Mouse (Mus musculus) midbrain, postnatal 0 days (tissue): Measurements from ENCODE around the gene Wdsub1. TPM values are rescaled to one million over a fixed set of nuclear protein-coding genes. Genes with fewer than 3 reads are reported as not detected.

ENCODE experiments used
- ATAC-seq: fragments of 200-750 bp; cut with Nextera tagmentation; 2 replicates; pipeline ENCODE4 v1.8.0; 2017; ENCODE audit warnings: moderate number of reproducible peaks, mild to moderate bottlenecking, moderate TSS enrichment, moderate library complexity; ENCODE audit not compliant: low FRiP score
- DNase-seq: peaks from one replicate; pipeline ENCODE4 v3.0.0-alpha.2; 2015; ENCODE audit warnings: low spot score
- H3K27ac ChIP-seq: fragments of 300-500 bp; sonication (generic); 2 replicates; pipeline ENCODE4 v1.5.1; 2014; ENCODE audit warnings: low read depth, mild to moderate bottlenecking, low read length, mixed read lengths
- H3K27me3 ChIP-seq: fragments of 300-500 bp; sonication (generic); 2 replicates; pipeline ENCODE4 v1.6.1; 2014; ENCODE audit warnings: low read length, control low read depth, mixed read lengths; ENCODE audit not compliant: insufficient read depth
- H3K36me3 ChIP-seq: fragments of 300-500 bp; sonication (generic); 2 replicates; pipeline ENCODE4 v1.6.1; 2014; ENCODE audit warnings: low read length, control low read depth, mixed read lengths; ENCODE audit not compliant: insufficient read depth
- H3K4me1 ChIP-seq: fragments of 300-500 bp; sonication (generic); 2 replicates; pipeline ENCODE4 v1.6.1; 2014; ENCODE audit warnings: mild to moderate bottlenecking, control low read depth, antibody characterized with exemption, low read length, mixed read lengths; ENCODE audit not compliant: insufficient read depth
- H3K4me2 ChIP-seq: fragments of 300-500 bp; sonication (generic); 2 replicates; pipeline ENCODE4 v1.6.1; 2014; ENCODE audit warnings: low read depth, mild to moderate bottlenecking, low read length, mixed read lengths; ENCODE audit not compliant: poor library complexity, severe bottlenecking
- H3K4me3 ChIP-seq: fragments of 300-500 bp; sonication (generic); 2 replicates; pipeline ENCODE4 v1.5.1; 2014; ENCODE audit warnings: low read depth, mild to moderate bottlenecking, low read length, moderate library complexity
- H3K9ac ChIP-seq: fragments of 300-500 bp; sonication (generic); replicated peaks from 2 replicates; pipeline ENCODE4 v1.6.1; 2014; ENCODE audit warnings: mild to moderate bottlenecking, low read length, moderate library complexity, mixed read lengths; ENCODE audit not compliant: poor library complexity, severe bottlenecking
- H3K9me3 ChIP-seq: fragments of 300-500 bp; sonication (generic); 2 replicates; pipeline ENCODE4 v1.6.1; 2016; ENCODE audit warnings: low read length, control low read depth
- CTCF ChIP-seq: IDR thresholded peaks from 2 replicates; pipeline ENCODE4 v1.5.1; 2016; ENCODE audit warnings: antibody characterized with exemption, mild to moderate bottlenecking
- WGBS: fragments of 180-500 bp; shearing (Covaris S2); extraction: QIAGEN DNeasy Blood & Tissue Kit; methylation state at CpG from one replicate; pipeline ENCODE4 v1.1.7; 2014; 5-methylcytosine and 5-hydroxymethylcytosine counted together
- polyA plus RNA-seq: library from polyadenylated mRNA; unstranded; fragments of >200 nt; fragmentation: Nextera tagmentation; extraction: Ambion mirVana; gene quantifications from 2 replicates; pipeline ENCODE4 v1.2.1, GENCODE M21; 2015
- total RNA-seq: library from RNA; depleted of rRNA; stranded (reverse); fragments of >200 nt; gene quantifications from 2 replicates; pipeline ENCODE4 v1.2.3, GENCODE M21; 2014

Wdsub1 gene
- total and polyA plus RNA-seq, 2 experiments from 2014 or later, result 23.6 to 67.0 TPM

DNA sequence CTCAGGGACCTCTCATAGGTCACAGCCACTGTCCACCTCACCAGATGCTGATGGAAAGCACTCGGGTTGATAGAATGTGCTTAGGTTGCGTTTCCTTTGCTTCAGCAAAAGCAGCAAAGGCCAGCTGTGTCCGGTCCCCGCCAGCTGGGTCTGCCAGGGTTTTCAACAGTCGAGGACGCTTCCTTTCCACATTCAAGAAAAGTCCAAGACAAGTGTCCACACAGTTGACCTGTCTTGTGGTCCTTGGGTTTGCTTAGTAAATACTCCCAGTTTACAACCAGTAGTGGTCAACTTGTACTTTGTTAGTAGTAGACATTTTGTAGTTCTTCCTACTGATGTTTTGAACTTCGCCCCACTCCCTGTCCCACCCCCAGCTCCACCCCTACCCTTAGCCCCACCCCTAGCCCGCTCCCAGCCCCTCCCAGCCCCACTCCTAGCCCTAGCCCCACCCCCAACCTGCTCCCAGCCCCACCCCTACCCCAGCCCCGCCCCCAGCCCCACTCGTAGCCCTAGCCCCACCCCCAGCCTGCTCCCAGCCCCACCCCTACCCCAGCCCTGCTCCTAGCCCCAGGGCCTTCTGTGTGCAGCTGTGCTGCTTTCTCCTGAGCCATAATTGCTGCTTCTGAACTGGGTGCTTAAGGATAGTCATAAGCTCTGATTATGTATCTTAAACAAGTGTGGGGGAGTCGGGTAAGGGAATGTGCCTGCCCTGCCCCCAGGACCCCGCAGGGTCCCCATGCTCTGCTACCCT lies 41.0 kb downstream of the Wdsub1 start:
- Histone ChIP-seq H3K9ac (no peak overlapping the region), H3K4me2 (no peak overlapping the region), H3K9me3 (no peaks in the 10 kb centered on the region), H3K4me1 (0 out of 2 replicates have a peak, but pooled peaks cover 5% of the 10 kb centered on the region), H3K4me3 (no peak overlapping the region), H3K27ac (0 out of 2 replicates have a peak overlapping the region, but pooled peaks have one; percentile 4), H3K36me3 (peaks cover 2% of the 10 kb centered on the region; the same call in 1 of the 2 replicates), H3K27me3 (no peaks in the 10 kb centered on the region)
- DNase-seq (no peak), ATAC-seq (0 out of 2 replicates have a peak, but pooled peaks have one; percentile 25)
- no peak for TF ChIP-seq CTCF
- 64% methylated on average over 11 of the region's 12 CpGs for WGBS

DNA sequence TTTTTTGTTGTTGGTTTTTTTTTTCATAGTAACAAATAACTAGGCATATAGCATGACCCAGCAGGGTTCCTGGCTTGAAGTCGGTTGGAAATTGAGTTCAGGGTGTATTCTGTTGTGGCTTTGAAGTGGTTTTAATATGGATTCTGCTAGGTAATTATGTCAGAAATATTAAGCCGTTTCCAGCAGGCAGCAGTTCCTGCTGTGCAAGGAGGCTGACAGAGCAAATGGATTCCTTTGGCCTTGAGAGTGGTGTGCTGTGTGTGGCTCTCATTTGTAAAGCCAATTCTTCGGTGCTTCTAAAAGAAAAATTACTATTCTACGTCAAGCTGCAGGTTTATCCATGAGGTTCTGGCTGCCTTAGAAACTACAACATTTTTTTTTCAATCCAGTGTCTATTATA lies 42.2 kb downstream of the Wdsub1 start:
- no peak overlapping the region for H3K4me2 ChIP-seq
- 14% methylated on average over 4 of the region's 4 CpGs for WGBS
- H3K4me3 ChIP-seq, result no peak overlapping the region
- peaks cover 5% of the 10 kb centered on the region; the same call in 1 of the 2 replicates for H3K36me3 ChIP-seq
- DNase-seq (peak; percentile 32), ATAC-seq (no peak)
- TF ChIP-seq CTCF, result no peak
- no peaks in the 10 kb centered on the region for H3K9me3 ChIP-seq
- H3K27ac ChIP-seq, result peak overlapping the region; percentile 4; the same call in 1 of the 2 replicates
- no peaks in the 10 kb centered on the region for H3K27me3 ChIP-seq
- H3K4me1 ChIP-seq, result 0 out of 2 replicates have a peak, but pooled peaks cover 5% of the 10 kb centered on the region
- H3K9ac ChIP-seq, result no peak overlapping the region

DNA sequence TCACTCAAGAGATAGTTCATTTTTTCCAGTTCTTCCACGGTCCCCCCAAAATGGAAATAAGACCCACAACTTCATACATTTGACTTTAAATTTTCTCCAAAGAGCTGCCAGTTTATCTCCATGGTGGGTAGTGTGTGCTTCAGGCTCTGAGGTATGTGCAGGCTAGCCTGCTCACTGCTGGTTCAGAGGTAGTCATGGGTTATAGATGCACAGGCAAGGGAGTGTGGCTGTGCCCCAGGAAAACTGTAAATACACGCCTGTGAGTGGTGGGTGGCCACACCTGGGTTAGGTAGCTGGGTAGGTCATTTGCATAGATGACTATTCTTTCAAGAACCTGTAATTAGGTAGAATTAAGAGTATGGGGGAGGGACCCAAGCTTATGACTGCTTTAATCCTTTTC lies 42.6 kb downstream of the Wdsub1 start:
- DNase-seq (no peak), ATAC-seq (no peak)
- WGBS, result 69% methylated on average over 2 of the region's 2 CpGs

GRCm38 (mm10) chr2:59838825-59839224 lies 43.6 kb downstream of the Wdsub1 start:
- H3K9me3 ChIP-seq, result no peaks in the 10 kb centered on the region
- H3K4me2 ChIP-seq, result no peak overlapping the region
- ATAC-seq (no peak), DNase-seq (no peak)
- no peak for TF ChIP-seq CTCF
- H3K9ac ChIP-seq, result no peak overlapping the region
- H3K4me1 ChIP-seq, result 0 out of 2 replicates have a peak, but pooled peaks cover 5% of the 10 kb centered on the region
- 86% methylated on average over 8 of the region's 8 CpGs for WGBS
- no peak overlapping the region for H3K27ac ChIP-seq
- no peak overlapping the region for H3K4me3 ChIP-seq
- no peaks in the 10 kb centered on the region for H3K27me3 ChIP-seq
- H3K36me3 ChIP-seq, result peaks cover 5% of the 10 kb centered on the region; the same call in 1 of the 2 replicates

More for the DNA sequence above, 42.6 kb downstream of the Wdsub1 start:
- Histone ChIP-seq H3K4me2 (no peak overlapping the region), H3K36me3 (peaks cover 5% of the 10 kb centered on the region; the same call in 1 of the 2 replicates), H3K27ac (peak overlapping the region; percentile 4; the same call in 1 of the 2 replicates), H3K4me1 (0 out of 2 replicates have a peak, but pooled peaks cover 5% of the 10 kb centered on the region), H3K4me3 (no peak overlapping the region), H3K9ac (no peak overlapping the region), H3K9me3 (no peaks in the 10 kb centered on the region), H3K27me3 (no peaks in the 10 kb centered on the region)
- no peak for TF ChIP-seq CTCF

GRCm38 (mm10) chr2:59831831-59832230 lies 50.6 kb downstream of the Wdsub1 start:
- DNase-seq (no peak), ATAC-seq (no peak)
- Histone ChIP-seq H3K36me3 (0 out of 2 replicates have a peak, but pooled peaks cover 3% of the 10 kb centered on the region), H3K9me3 (no peaks in the 10 kb centered on the region), H3K9ac (no peak overlapping the region), H3K4me2 (no peak overlapping the region), H3K4me1 (peaks cover 9% of the 10 kb centered on the region), H3K27ac (no peak overlapping the region), H3K4me3 (no peak overlapping the region), H3K27me3 (no peaks in the 10 kb centered on the region)
- WGBS, result 83% methylated on average over 7 of the region's 7 CpGs
- TF ChIP-seq CTCF, result no peak

DNA sequence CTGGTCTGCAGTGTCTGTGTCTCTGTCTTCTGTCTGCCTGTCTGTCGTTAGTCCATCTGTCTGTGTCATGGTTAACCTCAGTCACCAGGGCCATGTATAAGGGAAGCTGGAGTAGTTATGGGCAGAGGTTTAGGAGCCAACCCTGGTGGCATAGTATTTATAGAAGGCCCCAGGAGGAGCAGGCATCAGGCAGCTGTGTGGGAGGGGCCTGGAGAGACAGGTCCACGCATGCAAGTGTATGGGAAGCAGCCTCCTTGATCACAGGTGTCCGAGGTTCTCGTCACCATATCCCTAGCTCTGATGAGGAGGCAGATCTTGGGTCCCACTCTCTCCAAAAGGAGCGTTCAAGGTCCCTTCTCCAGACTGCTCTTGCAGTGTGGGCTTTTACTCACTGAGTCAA lies 51.5 kb downstream of the Wdsub1 start:
- no peak overlapping the region for H3K4me2 ChIP-seq
- 93% methylated on average over 5 of the region's 5 CpGs for WGBS
- peaks cover 9% of the 10 kb centered on the region for H3K4me1 ChIP-seq
- no peaks in the 10 kb centered on the region for H3K27me3 ChIP-seq
- no peak for DNase-seq
- no peak overlapping the region for H3K27ac ChIP-seq
- H3K4me3 ChIP-seq, result no peak overlapping the region
- H3K9ac ChIP-seq, result no peak overlapping the region
- 0 out of 2 replicates have a peak, but pooled peaks cover 3% of the 10 kb centered on the region for H3K36me3 ChIP-seq
- TF ChIP-seq CTCF, result no peak
- H3K9me3 ChIP-seq, result no peaks in the 10 kb centered on the region
- ATAC-seq, result no peak
